Mouse (Mus musculus): Measurements from ENCODE around the gene Slc27a4.
"Not testable (repeated sequence)": the region's sequence is repeated elsewhere in the genome, so short reads cannot be mapped to it uniquely, and the experiment has no call there.

The Slc27a4 gene

GRCm38 (mm10) chr2:29802075-29802826, at the start of gene Slc27a4:
Gene Slc27a4, plus strand, starts transcription at chr2:29802634.
- peak; percentile 97 for DNase-seq (ENCODE audit: low spot score)

GRCm38 (mm10) chr2:29755693-29756092, 46.7 kb upstream of the Slc27a4 start:
- no peak for DNase-seq (ENCODE audit: low spot score)

GRCm38 (mm10) chr2:29764831-29765230, 37.6 kb upstream of the Slc27a4 start:
- peak; percentile 69 for DNase-seq (ENCODE audit: low spot score)

- peak; percentile 32 for DNase-seq (ENCODE audit: low spot score)
Observed at GRCm38 (mm10) chr2:29767976-29768709, 34.3 kb upstream of the Slc27a4 start.

- DNase-seq (ENCODE audit: low spot score): no peak
Observed at GRCm38 (mm10) chr2:29768901-29769300, 33.5 kb upstream of the Slc27a4 start.

- DNase-seq (ENCODE audit: low spot score): no peak
Observed at GRCm38 (mm10) chr2:29770162-29770561, 32.3 kb upstream of the Slc27a4 start.

- peak; percentile 25 for DNase-seq (ENCODE audit: low spot score)
Observed at GRCm38 (mm10) chr2:29771611-29772461, 30.6 kb upstream of the Slc27a4 start.

GRCm38 (mm10) chr2:29773323-29773722, 29.1 kb upstream of the Slc27a4 start:
- no peak for DNase-seq (ENCODE audit: low spot score)

GRCm38 (mm10) chr2:29781256-29781655, 21.2 kb upstream of the Slc27a4 start:
- not testable (repeated sequence) for DNase-seq (ENCODE audit: low spot score)

GRCm38 (mm10) chr2:29784290-29784689, 18.1 kb upstream of the Slc27a4 start:
- peak; percentile 32 for DNase-seq (ENCODE audit: low spot score)

GRCm38 (mm10) chr2:29787104-29787917, 15.1 kb upstream of the Slc27a4 start, which contains the start of gene Coq4:
Gene Coq4, plus strand, starts transcription at chr2:29787493.
- DNase-seq (ENCODE audit: low spot score): peak; percentile 93

GRCm38 (mm10) chr2:29787937-29788681, 14.3 kb upstream of the Slc27a4 start, which contains the start of gene Trub2:
Gene Trub2, minus strand, starts transcription at chr2:29788502.
- peak; percentile 85 for DNase-seq (ENCODE audit: low spot score)

GRCm38 (mm10) chr2:29792772-29793487, 9.5 kb upstream of the Slc27a4 start:
- DNase-seq (ENCODE audit: low spot score): no peak

- DNase-seq (ENCODE audit: low spot score): no peak
Observed at GRCm38 (mm10) chr2:29802827-29803201, 380 bp downstream of the Slc27a4 start.

GRCm38 (mm10) chr2:29803400-29803831, 982 bp downstream of the Slc27a4 start:
- peak; percentile 18 for DNase-seq (ENCODE audit: low spot score)

GRCm38 (mm10) chr2:29815678-29816371, 13.4 kb downstream of the Slc27a4 start:
- no peak for DNase-seq (ENCODE audit: low spot score)

- DNase-seq (ENCODE audit: low spot score): peak; percentile 84
Observed at GRCm38 (mm10) chr2:29817426-29818232, 15.2 kb downstream of the Slc27a4 start.

- no peak for DNase-seq (ENCODE audit: low spot score)
Observed at GRCm38 (mm10) chr2:29819363-29819762, 16.9 kb downstream of the Slc27a4 start.

All from lung, postnatal 25 days (tissue).